Mouse (Mus musculus): ENCODE measurements at regions not wholly inside any gene's neighbourhood (a gene's known extent, or its start where the extent isn't known, plus 50 kb on each side); places are given as distances from the start of the nearest gene placed in this dataset.

DNA sequence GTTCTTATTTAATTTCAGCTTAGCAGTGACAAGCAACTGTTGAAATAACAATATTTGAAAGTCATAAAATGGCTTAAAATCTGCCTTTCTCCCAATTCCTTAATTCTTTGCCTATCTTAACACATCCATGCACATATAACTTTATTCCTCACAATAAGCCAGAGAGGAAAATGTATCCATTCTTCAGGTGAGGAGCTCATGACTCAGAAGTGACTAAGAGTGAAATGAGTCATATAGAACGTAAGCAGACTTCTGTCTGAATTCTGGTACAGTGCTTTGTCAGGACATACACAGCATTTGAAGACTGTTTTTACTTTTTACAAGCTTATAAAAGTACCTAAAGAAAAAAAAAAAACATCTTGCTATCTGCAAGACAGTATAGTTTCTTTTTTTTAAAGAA is 2036.2 kb upstream of the Gm12353 start:
- peak; percentile 95 for ATAC-seq (ENCODE audit: low TSS enrichment)

Measured in frontal cortex, adult (tissue).